Mouse (Mus musculus) MEL (cell line): ENCODE results near the gene Pafah1b1.

Experiments
- CTCF ChIP-seq, 3 experiments: IDR thresholded peaks in 2 of 3; conservative IDR thresholded peaks in 1 of 3; 2 replicates each; pipeline ENCODE4 v1.5.1; 2011 to 2012; ENCODE audit warnings: low read length in 3 of 3, low read depth in 2 of 3, mild to moderate bottlenecking in 2 of 3, improper control_type of control experiment in 1 of 3, inconsistent platforms in 1 of 3, mixed read lengths in 1 of 3, moderate library complexity in 1 of 3; ENCODE audit not compliant: control insufficient read depth in 1 of 3, insufficient read depth in 1 of 3, poor library complexity in 1 of 3, severe bottlenecking in 1 of 3
- GATA1 ChIP-seq: IDR thresholded peaks from 2 replicates; pipeline ENCODE4 v1.6.1; 2011; ENCODE audit warnings: low read depth, low read length, improper control_type of control experiment
- MAZ ChIP-seq: IDR thresholded peaks from 2 replicates; pipeline ENCODE4 v1.6.1; 2012; ENCODE audit warnings: low read depth, mild to moderate bottlenecking, inconsistent platforms, low read length, improper control_type of control experiment
- POLR2A ChIP-seq, 2 experiments: IDR thresholded peaks; 2 replicates each; pipeline ENCODE4 v1.6.1; 2011 to 2012; ENCODE audit warnings: low read length in 2 of 2, mild to moderate bottlenecking in 2 of 2, control low read depth in 1 of 2, improper control_type of control experiment in 1 of 2, low read depth in 1 of 2, moderate library complexity in 1 of 2; ENCODE audit not compliant: control insufficient read depth in 1 of 2, insufficient read depth in 1 of 2, poor library complexity in 1 of 2
- RCOR1 ChIP-seq: IDR thresholded peaks from 2 replicates; pipeline ENCODE4 v1.6.1; 2012; ENCODE audit warnings: low read depth, mild to moderate bottlenecking, inconsistent platforms, low read length, improper control_type of control experiment
- TAL1 ChIP-seq: IDR thresholded peaks from 2 replicates; pipeline ENCODE4 v1.6.1; 2012; ENCODE audit warnings: mild to moderate bottlenecking, inconsistent platforms, low read length, moderate library complexity, mixed read lengths
- TCF12 ChIP-seq: IDR thresholded peaks from 2 replicates; pipeline ENCODE4 v1.6.1; 2014; ENCODE audit warnings: low read depth, mild to moderate bottlenecking, inconsistent platforms, low read length, improper control_type of control experiment, moderate library complexity
- USF1 ChIP-seq: IDR thresholded peaks from 2 replicates; pipeline ENCODE4 v1.6.1; 2014; ENCODE audit warnings: low read depth, mild to moderate bottlenecking, inconsistent platforms, low read length, improper control_type of control experiment, moderate library complexity
- USF2 ChIP-seq, 2 experiments: IDR thresholded peaks; 2 replicates each; pipeline ENCODE4 v1.6.1; 2011 to 2012; ENCODE audit warnings: improper control_type of control experiment in 2 of 2, low read length in 2 of 2, borderline replicate concordance in 1 of 2, inconsistent platforms in 1 of 2, low read depth in 1 of 2, mild to moderate bottlenecking in 1 of 2; ENCODE audit not compliant: insufficient read depth in 1 of 2
- ZC3H11A ChIP-seq: IDR thresholded peaks from 2 replicates; pipeline ENCODE4 v1.6.1; 2012; ENCODE audit warnings: low read depth, mild to moderate bottlenecking, inconsistent platforms, low read length, improper control_type of control experiment
- ZMIZ1 ChIP-seq: IDR thresholded peaks from 2 replicates; pipeline ENCODE4 v1.6.1; 2012; ENCODE audit warnings: low read depth, mild to moderate bottlenecking, inconsistent platforms, low read length, improper control_type of control experiment, moderate library complexity

- TF ChIP-seq GATA1 (no peak), MAZ (no peak), POLR2A (IDR thresholded peaks at IDR 0.05; ENCODE audit: control insufficient read depth in 1 of 2, insufficient read depth in 1 of 2, low read depth in 1 of 2, low read length in 2 of 2, poor library complexity in 1 of 2) (no peak), ZC3H11A (no peak), CTCF (IDR thresholded peaks at IDR 0.05 in 2 of 3, conservative IDR thresholded peaks at IDR 0.05 in 1 of 3; ENCODE audit: control insufficient read depth in 1 of 3, insufficient read depth in 1 of 3, low read depth in 2 of 3, low read length in 3 of 3, poor library complexity in 1 of 3, severe bottlenecking in 1 of 3) (no peak), USF1 (no peak), TCF12 (no peak), USF2 (IDR thresholded peaks at IDR 0.05; ENCODE audit: borderline replicate concordance in 1 of 2, insufficient read depth in 1 of 2, low read depth in 1 of 2, low read length in 2 of 2) (no peak), ZMIZ1 (no peak), TAL1 (no peak), RCOR1 (no peak)
These were observed 97.0 kb downstream of the Pafah1b1 start for GRCm38 (mm10) chr11:74627481-74627880.
